Mouse (Mus musculus) megakaryocyte, embryonic 14.5 days (primary cell): ENCODE results near the gene Cyp8b1.

ENCODE experiments used
- FLI1 ChIP-seq: IDR thresholded peaks from 2 replicates; pipeline ENCODE4 v1.6.1; 2012; ENCODE audit warnings: low read length, inconsistent platforms, mixed read lengths
- GATA1 ChIP-seq: IDR thresholded peaks from 3 replicates; pipeline ENCODE4 v1.6.1; 2012; ENCODE audit warnings: mixed read lengths, low read length, inconsistent platforms, borderline replicate concordance

DNA sequence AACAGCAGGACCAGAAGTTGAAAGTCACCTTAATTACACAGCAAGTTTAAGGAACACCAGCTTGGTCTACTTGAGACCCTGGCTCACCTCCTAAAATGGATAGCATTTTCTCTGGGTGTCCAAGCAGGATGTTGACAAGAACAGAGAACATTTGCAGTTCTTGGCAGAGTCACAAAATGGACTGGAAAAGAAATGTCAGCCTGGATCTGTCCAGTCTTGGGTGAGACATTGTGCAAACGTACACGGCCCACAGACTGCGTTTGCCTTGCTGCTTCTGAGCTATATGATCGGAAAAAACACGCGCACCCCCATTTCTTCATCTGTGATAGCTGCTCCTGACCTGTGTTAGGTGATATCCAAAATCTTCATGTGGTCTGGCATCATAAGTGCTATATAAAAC, 48.5 kb downstream of the Cyp8b1 start:
- TF ChIP-seq GATA1: no peak
- TF ChIP-seq FLI1: no peak
